Mouse (Mus musculus): Measurements from ENCODE around the gene Ube2e3. TPM values are rescaled to one million over a fixed set of nuclear protein-coding genes. Genes with fewer than 3 reads are reported as not detected.

Ube2e3 gene
- polyA plus RNA-seq, 1 experiment from 2014 or later = 157 TPM

- no peak overlapping the region for H3K4me2 ChIP-seq (replicated peaks; ENCODE audit: low read depth, low read length)
- no peak overlapping the region for H3K9ac ChIP-seq (replicated peaks; ENCODE audit: low read depth, low read length)
- no peaks in the 10 kb centered on the region for H3K36me3 ChIP-seq (ENCODE audit: control insufficient read depth, insufficient read depth, low read length)
- no peak overlapping the region for H3K4me3 ChIP-seq (ENCODE audit: low read depth, low read length)
- no peaks in the 10 kb centered on the region for H3K9me3 ChIP-seq (ENCODE audit: control insufficient read depth, low read depth, low read length)
- H3K27ac ChIP-seq (ENCODE audit: low read length) = no peak overlapping the region
- no peak; the same call in 1 of the 2 replicates for ATAC-seq (ENCODE audit: insufficient number of reproducible peaks, insufficient read depth, low FRiP score, low read depth)
- no peaks in the 10 kb centered on the region for H3K27me3 ChIP-seq (ENCODE audit: control insufficient read depth, insufficient read depth, low read length)
- no peaks in the 10 kb centered on the region for H3K4me1 ChIP-seq (ENCODE audit: control insufficient read depth, insufficient read depth, low read length)
- WGBS = 78% methylated on average over 12 of the region's 12 CpGs
Measured at GRCm38 (mm10) chr2:78859266-78860087, 8.4 kb upstream of the Ube2e3 start.

GRCm38 (mm10) chr2:78860088-78860372 lies 7.9 kb upstream of the Ube2e3 start:
- Histone ChIP-seq H3K36me3 (ENCODE audit: control insufficient read depth, insufficient read depth, low read length) (no peaks in the 10 kb centered on the region), H3K9ac (replicated peaks; ENCODE audit: low read depth, low read length) (no peak overlapping the region), H3K4me2 (replicated peaks; ENCODE audit: low read depth, low read length) (no peak overlapping the region), H3K27ac (ENCODE audit: low read length) (no peak overlapping the region), H3K27me3 (ENCODE audit: control insufficient read depth, insufficient read depth, low read length) (no peaks in the 10 kb centered on the region), H3K9me3 (ENCODE audit: control insufficient read depth, low read depth, low read length) (no peaks in the 10 kb centered on the region), H3K4me1 (ENCODE audit: control insufficient read depth, insufficient read depth, low read length) (no peaks in the 10 kb centered on the region), H3K4me3 (ENCODE audit: low read depth, low read length) (no peak overlapping the region)
- WGBS = 85% methylated on average over 3 of the region's 3 CpGs
- no peak for ATAC-seq (ENCODE audit: insufficient number of reproducible peaks, insufficient read depth, low FRiP score, low read depth)

- 87% methylated on average over 3 of the region's 3 CpGs for WGBS
- H3K36me3 ChIP-seq (ENCODE audit: control insufficient read depth, insufficient read depth, low read length) = no peaks in the 10 kb centered on the region
- no peak overlapping the region for H3K4me3 ChIP-seq (ENCODE audit: low read depth, low read length)
- H3K27ac ChIP-seq (ENCODE audit: low read length) = no peak overlapping the region
- ATAC-seq (ENCODE audit: insufficient number of reproducible peaks, insufficient read depth, low FRiP score, low read depth) = no peak
- no peak overlapping the region for H3K9ac ChIP-seq (replicated peaks; ENCODE audit: low read depth, low read length)
- no peaks in the 10 kb centered on the region for H3K4me1 ChIP-seq (ENCODE audit: control insufficient read depth, insufficient read depth, low read length)
- H3K4me2 ChIP-seq (replicated peaks; ENCODE audit: low read depth, low read length) = no peak overlapping the region
- H3K27me3 ChIP-seq (ENCODE audit: control insufficient read depth, insufficient read depth, low read length) = no peaks in the 10 kb centered on the region
- H3K9me3 ChIP-seq (ENCODE audit: control insufficient read depth, low read depth, low read length) = no peaks in the 10 kb centered on the region
Measured at GRCm38 (mm10) chr2:78864116-78864515, 3.8 kb upstream of the Ube2e3 start.

- 70% methylated on average over 5 of the region's 5 CpGs for WGBS
Measured at GRCm38 (mm10) chr2:78864866-78865265, 3.1 kb upstream of the Ube2e3 start.

GRCm38 (mm10) chr2:78868511-78868854 lies 559 bp downstream of the Ube2e3 start:
- WGBS = 0% methylated on average over 23 of the region's 44 CpGs
- Histone ChIP-seq H3K27ac (ENCODE audit: low read length) (peak overlapping the region; percentile 98), H3K36me3 (ENCODE audit: control insufficient read depth, insufficient read depth, low read length) (no peaks in the 10 kb centered on the region; the same call in 1 of the 2 replicates), H3K9ac (replicated peaks; ENCODE audit: low read depth, low read length) (peak overlapping the region; percentile 97), H3K4me1 (ENCODE audit: control insufficient read depth, insufficient read depth, low read length) (peaks cover 21% of the 10 kb centered on the region), H3K27me3 (ENCODE audit: control insufficient read depth, insufficient read depth, low read length) (no peaks in the 10 kb centered on the region), H3K4me3 (ENCODE audit: low read depth, low read length) (peak overlapping the region; percentile 72), H3K9me3 (ENCODE audit: control insufficient read depth, low read depth, low read length) (no peaks in the 10 kb centered on the region), H3K4me2 (replicated peaks; ENCODE audit: low read depth, low read length) (peak overlapping the region; percentile 76)
- ATAC-seq (ENCODE audit: insufficient number of reproducible peaks, insufficient read depth, low FRiP score, low read depth) = peak; percentile 84

More at GRCm38 (mm10) chr2:78864866-78865265, 3.1 kb upstream of the Ube2e3 start:
- Histone ChIP-seq H3K27ac (ENCODE audit: low read length) (no peak overlapping the region), H3K9me3 (ENCODE audit: control insufficient read depth, low read depth, low read length) (no peaks in the 10 kb centered on the region), H3K4me1 (ENCODE audit: control insufficient read depth, insufficient read depth, low read length) (no peaks in the 10 kb centered on the region), H3K4me2 (replicated peaks; ENCODE audit: low read depth, low read length) (no peak overlapping the region), H3K36me3 (ENCODE audit: control insufficient read depth, insufficient read depth, low read length) (no peaks in the 10 kb centered on the region), H3K27me3 (ENCODE audit: control insufficient read depth, insufficient read depth, low read length) (no peaks in the 10 kb centered on the region), H3K9ac (replicated peaks; ENCODE audit: low read depth, low read length) (no peak overlapping the region), H3K4me3 (ENCODE audit: low read depth, low read length) (no peak overlapping the region)
- ATAC-seq (ENCODE audit: insufficient number of reproducible peaks, insufficient read depth, low FRiP score, low read depth) = no peak

- under 1% methylated on average over 63 of the region's 114 CpGs for WGBS
- peak overlapping the region; percentile 72 for H3K4me3 ChIP-seq (ENCODE audit: low read depth, low read length)
- peaks cover 25% of the 10 kb centered on the region for H3K4me1 ChIP-seq (ENCODE audit: control insufficient read depth, insufficient read depth, low read length)
- no peaks in the 10 kb centered on the region; the same call in 1 of the 2 replicates for H3K36me3 ChIP-seq (ENCODE audit: control insufficient read depth, insufficient read depth, low read length)
- H3K4me2 ChIP-seq (replicated peaks; ENCODE audit: low read depth, low read length) = peak overlapping the region; percentile 70; the same call in 1 of the 2 replicates
- peak overlapping the region; percentile 98 for H3K27ac ChIP-seq (ENCODE audit: low read length)
- H3K9ac ChIP-seq (replicated peaks; ENCODE audit: low read depth, low read length) = peak overlapping the region; percentile 97
- ATAC-seq (ENCODE audit: insufficient number of reproducible peaks, insufficient read depth, low FRiP score, low read depth) = peak; percentile 90
- H3K9me3 ChIP-seq (ENCODE audit: control insufficient read depth, low read depth, low read length) = no peaks in the 10 kb centered on the region
- no peaks in the 10 kb centered on the region for H3K27me3 ChIP-seq (ENCODE audit: control insufficient read depth, insufficient read depth, low read length)
Measured at GRCm38 (mm10) chr2:78868951-78869720, 1.2 kb downstream of the Ube2e3 start.

- 2% methylated on average over 35 of the region's 35 CpGs for WGBS
- ATAC-seq (ENCODE audit: insufficient number of reproducible peaks, insufficient read depth, low FRiP score, low read depth) = no peak
- H3K9me3 ChIP-seq (ENCODE audit: control insufficient read depth, low read depth, low read length) = no peaks in the 10 kb centered on the region
Measured at GRCm38 (mm10) chr2:78869721-78870442, 2.0 kb downstream of the Ube2e3 start.

GRCm38 (mm10) chr2:78870443-78871025 lies 2.6 kb downstream of the Ube2e3 start:
- Histone ChIP-seq H3K36me3 (ENCODE audit: control insufficient read depth, insufficient read depth, low read length) (peaks cover 2% of the 10 kb centered on the region; the same call in 1 of the 2 replicates), H3K27ac (ENCODE audit: low read length) (no peak overlapping the region), H3K27me3 (ENCODE audit: control insufficient read depth, insufficient read depth, low read length) (no peaks in the 10 kb centered on the region), H3K9ac (replicated peaks; ENCODE audit: low read depth, low read length) (peak overlapping the region; percentile 97), H3K4me3 (ENCODE audit: low read depth, low read length) (peak overlapping the region; percentile 72), H3K4me1 (ENCODE audit: control insufficient read depth, insufficient read depth, low read length) (peaks cover 27% of the 10 kb centered on the region), H3K4me2 (replicated peaks; ENCODE audit: low read depth, low read length) (peak overlapping the region; percentile 70), H3K9me3 (ENCODE audit: control insufficient read depth, low read depth, low read length) (no peaks in the 10 kb centered on the region)
- WGBS = 9% methylated on average over 10 of the region's 10 CpGs
- ATAC-seq (ENCODE audit: insufficient number of reproducible peaks, insufficient read depth, low FRiP score, low read depth) = no peak

More at GRCm38 (mm10) chr2:78869721-78870442, 2.0 kb downstream of the Ube2e3 start:
- Histone ChIP-seq H3K27me3 (ENCODE audit: control insufficient read depth, insufficient read depth, low read length) (no peaks in the 10 kb centered on the region), H3K4me3 (ENCODE audit: low read depth, low read length) (peak overlapping the region; percentile 72), H3K27ac (ENCODE audit: low read length) (peak overlapping the region; percentile 98), H3K36me3 (ENCODE audit: control insufficient read depth, insufficient read depth, low read length) (no peaks in the 10 kb centered on the region; the same call in 1 of the 2 replicates), H3K9ac (replicated peaks; ENCODE audit: low read depth, low read length) (peak overlapping the region; percentile 97), H3K4me1 (ENCODE audit: control insufficient read depth, insufficient read depth, low read length) (peaks cover 27% of the 10 kb centered on the region), H3K4me2 (replicated peaks; ENCODE audit: low read depth, low read length) (peak overlapping the region; percentile 70)
